Comparison of ENCODE assay signal across 9 mouse cellular contexts in the genomic region with DNA sequence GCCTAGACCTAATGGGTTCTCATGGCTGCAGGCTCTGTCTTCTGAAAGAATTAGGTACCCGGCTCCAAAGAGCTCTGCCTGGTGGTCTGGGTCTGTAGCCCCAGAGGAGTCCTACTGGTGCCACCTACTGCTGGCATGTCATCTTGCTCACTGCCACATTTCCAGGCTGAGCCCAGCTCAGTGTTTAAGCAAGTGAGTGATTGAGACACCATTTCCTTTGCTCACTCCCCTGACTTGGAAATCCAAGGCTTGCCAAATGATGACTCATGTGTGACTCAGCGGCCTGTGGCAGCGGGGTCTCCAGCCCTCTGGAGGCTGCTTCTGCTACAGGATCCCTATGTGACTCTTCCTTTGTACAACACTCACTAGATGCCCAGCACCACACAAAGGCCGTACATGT.
DNase-seq lines count a peak whose midpoint lies in the region; ATAC-seq and TF ChIP-seq lines count a peak whose summit lies in the region.
"Had no signal": no experiment of that assay in that cellular context is flagged by ENCODE, and none has a peak within 500 bp of the region (broad histone marks: within the 10 kb centered on the region; RNA-seq: fewer than 3 reads in every experiment).

No protein-coding gene starts in this region.

- no peaks in the 10 kb centered on the region for H3K4me1 ChIP-seq in heart, embryonic 11.5 days (ENCODE audit: control insufficient read depth, insufficient read depth, low read length)
- H3K4me1 ChIP-seq in heart, postnatal 0 days (ENCODE audit: control insufficient read depth, insufficient read depth), result no peaks in the 10 kb centered on the region
- 0 out of 2 replicates have a peak, but pooled peaks cover under 1% of the 10 kb centered on the region for H3K4me1 ChIP-seq in midbrain, embryonic 10.5 days

- 76% methylated on average over 4 of the region's 4 CpGs for WGBS in heart, embryonic 11.5 days (ENCODE audit: insufficient replicate concordance)
- WGBS in heart, postnatal 0 days, result 62% methylated on average over 4 of the region's 4 CpGs
- 89% methylated on average over 4 of the region's 4 CpGs for WGBS in midbrain, embryonic 10.5 days

- TF ChIP-seq CTCF in heart, postnatal 0 days (IDR thresholded peaks at IDR 0.05; ENCODE audit: low read depth), result no peak

- no peak overlapping the region for H3K9ac ChIP-seq in heart, embryonic 11.5 days (ENCODE audit: low read depth, low read length)
- H3K9ac ChIP-seq in heart, postnatal 0 days (replicated peaks; ENCODE audit: low read depth, low read length), result no peak overlapping the region

- TF ChIP-seq EP300 in heart, postnatal 0 days (IDR thresholded peaks at IDR 0.05; ENCODE audit: low read depth), result no peak

- peaks cover 9% of the 10 kb centered on the region for H3K27me3 ChIP-seq in heart, embryonic 11.5 days (ENCODE audit: control insufficient read depth, insufficient read depth, low read length)
- 0 out of 2 replicates have a peak, but pooled peaks cover 3% of the 10 kb centered on the region for H3K27me3 ChIP-seq in heart, postnatal 0 days (ENCODE audit: control insufficient read depth, insufficient read depth, low read length)
- H3K27me3 ChIP-seq in midbrain, embryonic 10.5 days (ENCODE audit: low read depth, poor library complexity, severe bottlenecking), result peaks cover 29% of the 10 kb centered on the region

- intact Hi-C loops in left cerebral cortex, postnatal 14 days (cut with DNase I), result no loop called here

- no peak overlapping the region for H3K27ac ChIP-seq in heart, embryonic 11.5 days (ENCODE audit: low read depth, low read length)
- H3K27ac ChIP-seq in heart, postnatal 0 days (ENCODE audit: low read depth), result no peak overlapping the region
- H3K27ac ChIP-seq in midbrain, embryonic 10.5 days (replicated peaks), result no peak overlapping the region

- H3K4me3 ChIP-seq in heart, embryonic 11.5 days (ENCODE audit: low read depth, low read length), result no peak overlapping the region
- no peak overlapping the region for H3K4me3 ChIP-seq in heart, postnatal 0 days (ENCODE audit: low read depth, low read length)
- no peak overlapping the region for H3K4me3 ChIP-seq in midbrain, embryonic 10.5 days

- peak; percentile 90 for DNase-seq in heart, adult 11 months
- DNase-seq in 3134 (ENCODE audit: extremely low read depth, insufficient read length, low spot score), result peak; percentile 23
- peak; percentile 86 for DNase-seq in adrenal gland, adult 2 months
- DNase-seq in heart, postnatal 0 days (ENCODE audit: low spot score), result peak; percentile 15
- DNase-seq in left cerebral cortex, postnatal 14 days (ENCODE audit: low spot score in 2 of 2), result no peak
- DNase-seq in midbrain, embryonic 10.5 days (ENCODE audit: low spot score), result no peak
- no peak for DNase-seq in embryo, embryonic 11 days
- DNase-seq: liver had no signal

- H3K4me2 ChIP-seq in heart, embryonic 11.5 days, result no peak overlapping the region
- H3K4me2 ChIP-seq in heart, postnatal 0 days (ENCODE audit: low read depth, low read length), result no peak overlapping the region

- ATAC-seq in heart, embryonic 11.5 days (replicated peaks; ENCODE audit: insufficient number of reproducible peaks, low FRiP score, low TSS enrichment), result no peak
- no peak for ATAC-seq in heart, postnatal 0 days (ENCODE audit: insufficient read depth, low read depth)

- no peaks in the 10 kb centered on the region for H3K9me3 ChIP-seq in heart, embryonic 11.5 days (replicated peaks; ENCODE audit: control insufficient read depth, low read length)
- H3K9me3 ChIP-seq in heart, postnatal 0 days (replicated peaks; ENCODE audit: control insufficient read depth, low read length), result no peaks in the 10 kb centered on the region
- H3K9me3 ChIP-seq in midbrain, embryonic 10.5 days (replicated peaks), result no peaks in the 10 kb centered on the region

- H3K36me3 ChIP-seq in heart, embryonic 11.5 days (ENCODE audit: control insufficient read depth, insufficient read depth, low read length), result no peaks in the 10 kb centered on the region
- no peaks in the 10 kb centered on the region for H3K36me3 ChIP-seq in heart, postnatal 0 days (replicated peaks; ENCODE audit: control insufficient read depth, insufficient read depth, low read length)
- no peaks in the 10 kb centered on the region for H3K36me3 ChIP-seq in midbrain, embryonic 10.5 days

Comparison
In these comparisons a context has a peak if more than half of its experiments do, and no peak if none do; other contexts are left out.
1. DNase-seq: peak in heart, adult 11 months (single experiment), 3134 (single experiment), adrenal gland, adult 2 months (single experiment) and heart, postnatal 0 days (single experiment); none in left cerebral cortex, postnatal 14 days (0 of 2), midbrain, embryonic 10.5 days (single experiment) and embryo, embryonic 11 days (single experiment).